12 mouse cellular contexts compared by ENCODE assay signal in the genomic region with DNA sequence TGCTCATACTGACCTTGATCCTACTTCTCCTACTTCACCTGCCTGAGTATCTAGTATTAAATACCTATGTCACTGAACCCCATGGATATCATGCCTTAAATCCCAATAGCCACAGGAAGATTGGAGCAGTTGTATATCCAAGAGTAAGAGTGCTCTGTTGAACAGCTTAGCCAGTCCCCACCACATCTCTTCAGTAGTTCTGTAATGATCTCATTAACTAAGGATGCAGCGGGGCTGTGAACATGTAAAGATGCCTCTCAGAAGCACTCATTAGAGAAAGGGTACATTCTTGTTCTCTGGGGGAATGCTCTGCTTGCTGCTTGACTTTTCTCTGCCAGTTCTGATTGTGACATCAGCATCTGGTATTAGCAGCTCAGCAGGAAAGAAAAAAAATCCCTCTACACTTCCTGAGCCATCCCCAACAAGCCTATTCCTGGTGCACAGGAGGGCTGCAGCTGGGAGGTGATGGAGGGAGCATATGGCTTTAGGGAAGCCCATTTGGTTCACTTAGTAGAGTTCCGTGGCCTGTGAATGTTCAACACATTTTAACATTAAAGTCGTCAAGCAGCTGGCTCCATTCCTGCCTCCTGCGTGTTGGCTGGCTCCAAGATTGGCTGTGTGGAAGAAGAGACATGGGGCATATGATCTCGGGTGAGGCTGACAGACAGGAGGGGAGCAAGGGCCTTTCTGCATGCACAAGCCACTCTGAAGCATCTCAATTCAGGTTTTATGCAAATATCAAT.
DNase-seq lines count a peak whose midpoint lies in the region; ATAC-seq and TF ChIP-seq lines count a peak whose summit lies in the region.
"Had no signal": no experiment of that assay in that cellular context is flagged by ENCODE, and none has a peak within 500 bp of the region (broad histone marks: within the 10 kb centered on the region; RNA-seq: fewer than 3 reads in every experiment).

No protein-coding gene starts in this region.

- no peaks in the 10 kb centered on the region for H3K36me3 ChIP-seq in midbrain, embryonic 12.5 days
- no peaks in the 10 kb centered on the region for H3K36me3 ChIP-seq in midbrain, embryonic 11.5 days (ENCODE audit: control insufficient read depth, insufficient read depth, low read length)
- H3K36me3 ChIP-seq: embryonic facial prominence, embryonic 12.5 days; liver, embryonic 15.5 days had no signal

- intact Hi-C loops in left cerebral cortex, adult 2 months (cut with DNase I): no loop called here

- H3K4me3 ChIP-seq in midbrain, embryonic 12.5 days: no peak overlapping the region
- H3K4me3 ChIP-seq in midbrain, embryonic 11.5 days (ENCODE audit: low read depth, low read length): no peak overlapping the region
- no peak overlapping the region for H3K4me3 ChIP-seq in left cerebral cortex, adult 2 months
- H3K4me3 ChIP-seq: embryonic facial prominence, embryonic 12.5 days; liver, embryonic 15.5 days had no signal

- H3K27me3 ChIP-seq in midbrain, embryonic 12.5 days: no peaks in the 10 kb centered on the region
- H3K27me3 ChIP-seq in midbrain, embryonic 11.5 days (ENCODE audit: control insufficient read depth, insufficient read depth, low read length): no peaks in the 10 kb centered on the region
- H3K27me3 ChIP-seq: embryonic facial prominence, embryonic 12.5 days; liver, embryonic 15.5 days had no signal

- no peak for DNase-seq in midbrain, embryonic 11.5 days (ENCODE audit: low spot score, missing footprints)
- DNase-seq in frontal cortex, postnatal 10 days (ENCODE audit: low spot score in 2 of 2): peak; percentile 13 to 25
- DNase-seq in left cerebral cortex, adult 2 months (ENCODE audit: extremely low spot score in 1 of 2, low spot score in 2 of 2): peak; percentile 11 to 50
- DNase-seq in telencephalon, adult 2 months (ENCODE audit: low read depth, low spot score): peak; percentile 70
- DNase-seq in urinary bladder, postnatal 4 days (ENCODE audit: low spot score in 2 of 2): no peak
- no peak for DNase-seq in heart, postnatal 4 days
- DNase-seq: adrenal gland, postnatal 25 days; kidney, adult 18-20 months had no signal

- H3K9ac ChIP-seq in midbrain, embryonic 12.5 days (replicated peaks): no peak overlapping the region
- no peak overlapping the region for H3K9ac ChIP-seq in midbrain, embryonic 11.5 days (ENCODE audit: low read length)
- H3K9ac ChIP-seq: embryonic facial prominence, embryonic 12.5 days; liver, embryonic 15.5 days had no signal

- H3K4me1 ChIP-seq in midbrain, embryonic 12.5 days: peaks cover 10% of the 10 kb centered on the region
- H3K4me1 ChIP-seq in midbrain, embryonic 11.5 days (ENCODE audit: control insufficient read depth, insufficient read depth, low read length): peaks cover 5% of the 10 kb centered on the region; the same call in 1 of the 2 replicates
- H3K4me1 ChIP-seq: embryonic facial prominence, embryonic 12.5 days; liver, embryonic 15.5 days had no signal

- no peaks in the 10 kb centered on the region for H3K9me3 ChIP-seq in midbrain, embryonic 12.5 days
- no peaks in the 10 kb centered on the region for H3K9me3 ChIP-seq in midbrain, embryonic 11.5 days (ENCODE audit: control insufficient read depth, low read length)
- H3K9me3 ChIP-seq: embryonic facial prominence, embryonic 12.5 days; liver, embryonic 15.5 days had no signal

- no peak overlapping the region for H3K4me2 ChIP-seq in midbrain, embryonic 12.5 days (replicated peaks)
- no peak overlapping the region for H3K4me2 ChIP-seq in midbrain, embryonic 11.5 days
- H3K4me2 ChIP-seq: embryonic facial prominence, embryonic 12.5 days; heart, embryonic 11.5 days; liver, embryonic 15.5 days had no signal

- no peak for ATAC-seq in midbrain, embryonic 12.5 days (ENCODE audit: low FRiP score, low read depth)
- no peak for ATAC-seq in midbrain, embryonic 11.5 days (ENCODE audit: low FRiP score)

- peak overlapping the region; percentile 25; the same call in 1 of the 2 replicates for H3K27ac ChIP-seq in midbrain, embryonic 12.5 days (replicated peaks)
- no peak overlapping the region for H3K27ac ChIP-seq in midbrain, embryonic 11.5 days (ENCODE audit: low read depth, low read length)
- no peak overlapping the region for H3K27ac ChIP-seq in left cerebral cortex, adult 2 months
- H3K27ac ChIP-seq: embryonic facial prominence, embryonic 12.5 days; liver, embryonic 15.5 days had no signal

- 40% methylated on average over 5 of the region's 5 CpGs for WGBS in midbrain, embryonic 12.5 days
- WGBS in midbrain, embryonic 11.5 days: 60% methylated on average over 5 of the region's 5 CpGs

- no peak for TF ChIP-seq CTCF in left cerebral cortex, adult 2 months (IDR thresholded peaks at IDR 0.05)

Comparison
In these comparisons a context has a peak if more than half of its experiments do, and no peak if none do; other contexts are left out.
1. DNase-seq: peak in frontal cortex, postnatal 10 days (2 of 2), left cerebral cortex, adult 2 months (2 of 2) and telencephalon, adult 2 months (single experiment); none in midbrain, embryonic 11.5 days (single experiment), urinary bladder, postnatal 4 days (0 of 2) and heart, postnatal 4 days (single experiment).